Mouse (Mus musculus) left cerebral cortex, adult 11 months (tissue): Measurements from ENCODE around the gene Usp37.
"Not testable (repeated sequence)": the region's sequence is repeated elsewhere in the genome, so short reads cannot be mapped to it uniquely, and the experiment has no call there.

Source experiments
- DNase-seq: peaks from one replicate; pipeline ENCODE4 v3.0.0; 2022; ENCODE audit warnings: low spot score

Gene Usp37

GRCm38 (mm10) chr1:74544184-74544583 is at the start of gene Usp37:
Usp37 (minus strand) TSS chr1:74544284.
- DNase-seq: no peak

GRCm38 (mm10) chr1:74587773-74588445 is 43.8 kb upstream of the Usp37 start, which contains the start of the genes Zfp142 and Bcs1l:
Zfp142 (minus strand) TSS chr1:74588246.
Bcs1l (plus strand) TSS chr1:74588289.
- peak; percentile 97 for DNase-seq

- no peak for DNase-seq
Measured at GRCm38 (mm10) chr1:74587233-74587772, 43.2 kb upstream of the Usp37 start.

- no peak for DNase-seq
Measured at GRCm38 (mm10) chr1:74584616-74585398, 40.7 kb upstream of the Usp37 start.

GRCm38 (mm10) chr1:74582621-74583020 is 38.5 kb upstream of the Usp37 start:
- no peak for DNase-seq

- no peak for DNase-seq
Measured at GRCm38 (mm10) chr1:74569739-74570719, 25.9 kb upstream of the Usp37 start.

- no peak for DNase-seq
Measured at GRCm38 (mm10) chr1:74565834-74566233, 21.8 kb upstream of the Usp37 start.

- DNase-seq: no peak
Measured at GRCm38 (mm10) chr1:74559061-74559460, 15.0 kb upstream of the Usp37 start.

GRCm38 (mm10) chr1:74542451-74542961 is 1.6 kb downstream of the Usp37 start, which contains the start of gene Plcd4:
Plcd4 (plus strand) TSS chr1:74542888.
- peak; percentile 28 for DNase-seq

GRCm38 (mm10) chr1:74538650-74539049 is 5.4 kb downstream of the Usp37 start:
- peak; percentile 7 for DNase-seq

- no peak for DNase-seq
Measured at GRCm38 (mm10) chr1:74528589-74528988, 15.5 kb downstream of the Usp37 start.

- no peak for DNase-seq
Measured at GRCm38 (mm10) chr1:74524746-74525145, 19.3 kb downstream of the Usp37 start.

GRCm38 (mm10) chr1:74519875-74520274 is 24.2 kb downstream of the Usp37 start:
- DNase-seq: no peak

GRCm38 (mm10) chr1:74512999-74513398 is 31.1 kb downstream of the Usp37 start:
- DNase-seq: not testable (repeated sequence)

- no peak for DNase-seq
Measured at GRCm38 (mm10) chr1:74511306-74511705, 32.8 kb downstream of the Usp37 start.

GRCm38 (mm10) chr1:74507780-74508179 is 36.3 kb downstream of the Usp37 start:
- no peak for DNase-seq

GRCm38 (mm10) chr1:74506471-74506881 is 37.6 kb downstream of the Usp37 start:
- no peak for DNase-seq

- DNase-seq: peak; percentile 100
Measured at GRCm38 (mm10) chr1:74505721-74506464, 38.2 kb downstream of the Usp37 start, which contains the start of gene Cnot9. Cnot9 (plus strand) TSS chr1:74506058.

- no peak for DNase-seq
Measured at GRCm38 (mm10) chr1:74505393-74505720, 38.7 kb downstream of the Usp37 start.

- no peak for DNase-seq
Measured at GRCm38 (mm10) chr1:74501106-74501505, 43.0 kb downstream of the Usp37 start.

- no peak for DNase-seq
Measured at GRCm38 (mm10) chr1:74485792-74486191, 58.3 kb downstream of the Usp37 start.
